Mouse (Mus musculus): Measurements from ENCODE around the gene Plaa.

DNA sequence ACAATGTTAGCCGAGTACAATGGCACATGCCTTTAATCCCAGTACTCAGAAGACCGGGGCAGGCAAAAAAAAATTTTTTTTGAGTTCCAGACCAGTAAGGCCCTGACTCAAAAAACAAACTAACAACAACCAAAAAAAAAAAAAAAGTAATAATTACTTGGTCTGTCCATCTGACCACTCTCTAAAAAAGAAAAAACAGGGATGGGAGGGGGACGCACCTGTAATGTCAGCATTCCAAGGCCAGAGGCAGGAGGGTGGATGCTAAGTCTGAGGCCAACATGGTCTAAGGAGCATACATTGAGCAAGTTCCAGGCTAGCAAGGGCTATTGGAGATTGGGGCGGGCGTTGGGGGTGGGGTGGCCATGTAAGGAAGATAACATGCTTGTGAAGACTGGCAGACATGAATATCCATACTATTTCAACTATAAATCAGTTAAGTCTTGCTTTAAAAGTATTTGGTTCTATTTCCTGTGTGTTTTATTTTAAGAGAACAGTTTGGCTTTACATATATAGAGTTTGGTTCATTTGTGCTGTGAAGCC is 48.0 kb downstream of the Plaa start:
- no peak for TF ChIP-seq CTCF (IDR thresholded peaks at IDR 0.05; ENCODE audit: insufficient read depth, low read depth, low read length)
- no peak for TF ChIP-seq POLR2A (IDR thresholded peaks at IDR 0.05; ENCODE audit: insufficient read depth, low read depth, low read length)

All from olfactory bulb, adult 2 months (tissue).